Mouse (Mus musculus) megakaryocyte-erythroid progenitor cell, adult 5-6 weeks (primary cell): Measurements from ENCODE around the gene Mrps18a. TPM values are rescaled to one million over a fixed set of nuclear protein-coding genes. Genes with fewer than 3 reads are reported as not detected.

Source experiments
- ATAC-seq: replicated peaks from 2 replicates; pipeline ENCODE4 v1.8.0; 2016; ENCODE audit warnings: mild to moderate bottlenecking, inconsistent platforms; ENCODE audit not compliant: severe bottlenecking, poor library complexity, low FRiP score, low TSS enrichment
- total RNA-seq, 2 experiments: library from RNA; stranded (forward) in 1 of 2; stranded (reverse) in 1 of 2; fragments of 200-1000, 215-1000 nt in 1 of 2; fragments of >200 nt in 1 of 2; fragmentation: Nextera tagmentation in 1 of 2; gene quantifications; 2 replicates each; pipeline ENCODE4 v1.2.3; 2014 to 2017

Gene Mrps18a
- total RNA-seq (2014; fragmentation: Nextera tagmentation) (67.8 and 89.9 TPM in 2 replicates), total RNA-seq (2017) (39.1 and 50.0 TPM in 2 replicates)

- peak; percentile 98 for ATAC-seq
These were observed at the start of gene Mrps18a for GRCm38 (mm10) chr17:46110402-46111289. TSS of gene Mrps18a (plus strand) at chr17:46110986.

DNA sequence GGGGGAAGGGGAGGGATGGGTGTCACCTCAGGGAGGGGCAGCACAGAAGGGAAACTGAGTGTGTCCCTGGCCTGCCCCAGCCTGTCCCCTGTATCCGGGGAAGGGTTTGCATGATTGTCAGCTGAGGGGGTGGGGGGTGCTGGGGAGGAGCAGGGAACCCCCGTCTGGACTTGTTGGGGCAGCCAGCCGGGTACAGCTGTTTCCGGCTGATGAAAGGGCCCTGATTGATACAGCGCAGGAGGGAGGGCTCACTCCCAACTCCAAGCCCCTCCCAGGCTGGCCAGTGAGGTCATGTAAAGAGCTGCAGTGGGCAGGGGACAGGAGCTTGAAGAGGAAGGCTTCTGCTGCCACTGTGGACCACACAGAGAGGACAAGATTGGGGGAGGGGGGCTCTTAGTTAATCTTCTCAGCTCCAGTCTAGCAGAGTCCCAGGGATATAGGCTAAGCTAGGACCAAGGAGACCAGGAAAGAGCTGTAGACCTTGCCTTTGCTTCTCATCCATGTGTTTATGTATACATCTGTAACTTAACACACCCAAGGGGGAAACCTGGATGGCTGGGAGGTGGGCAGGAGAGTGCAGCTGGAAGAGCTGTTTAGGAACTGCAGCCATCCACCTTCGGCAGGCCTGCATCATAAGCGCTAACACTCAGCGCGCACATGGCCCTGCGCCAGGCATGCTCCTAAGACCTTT lies 47.4 kb upstream of the Mrps18a start:
- peak; percentile 58; the same call in 1 of the 2 replicates for ATAC-seq

- no peak for ATAC-seq
These were observed 46.8 kb upstream of the Mrps18a start for GRCm38 (mm10) chr17:46063974-46064312.

DNA sequence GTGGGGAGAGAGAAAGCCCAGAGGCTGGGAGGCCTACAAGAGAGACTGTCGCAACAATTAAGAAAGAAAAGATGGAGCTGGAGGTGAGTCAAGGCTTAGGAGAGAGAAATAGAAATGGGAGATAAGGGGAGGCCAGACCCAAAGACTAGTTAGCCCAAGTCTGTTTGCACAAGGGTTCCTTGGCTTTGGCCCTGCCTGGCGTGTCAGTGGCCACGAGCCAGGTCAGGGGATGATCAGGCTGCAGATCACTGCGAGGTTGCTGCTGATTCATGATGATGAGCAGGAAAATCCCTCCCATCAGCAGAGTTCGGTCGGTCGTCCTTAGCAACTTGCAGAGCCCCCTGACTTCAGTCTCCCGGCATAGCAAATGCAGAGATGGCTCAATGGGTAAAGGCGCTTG lies 40.7 kb upstream of the Mrps18a start:
- no peak for ATAC-seq

DNA sequence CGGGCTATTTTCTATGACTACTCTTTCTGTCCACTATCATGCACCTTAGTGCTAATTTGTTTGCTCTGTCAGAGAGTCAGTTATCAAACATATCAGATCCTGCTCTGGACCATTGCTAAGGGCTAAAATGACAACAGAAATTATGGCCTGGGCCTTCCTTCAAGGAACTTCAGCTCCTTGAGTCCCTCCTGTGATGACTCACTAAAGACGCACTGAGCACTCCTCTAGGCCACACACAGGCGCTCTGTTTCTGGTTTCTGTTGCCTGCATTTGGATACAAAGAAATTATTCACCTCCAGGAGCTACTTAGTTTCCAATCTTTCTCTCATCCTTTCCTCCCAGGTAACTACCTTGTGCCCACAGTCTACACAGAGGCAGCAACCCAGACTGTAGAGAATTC lies 39.3 kb upstream of the Mrps18a start:
- no peak for ATAC-seq

DNA sequence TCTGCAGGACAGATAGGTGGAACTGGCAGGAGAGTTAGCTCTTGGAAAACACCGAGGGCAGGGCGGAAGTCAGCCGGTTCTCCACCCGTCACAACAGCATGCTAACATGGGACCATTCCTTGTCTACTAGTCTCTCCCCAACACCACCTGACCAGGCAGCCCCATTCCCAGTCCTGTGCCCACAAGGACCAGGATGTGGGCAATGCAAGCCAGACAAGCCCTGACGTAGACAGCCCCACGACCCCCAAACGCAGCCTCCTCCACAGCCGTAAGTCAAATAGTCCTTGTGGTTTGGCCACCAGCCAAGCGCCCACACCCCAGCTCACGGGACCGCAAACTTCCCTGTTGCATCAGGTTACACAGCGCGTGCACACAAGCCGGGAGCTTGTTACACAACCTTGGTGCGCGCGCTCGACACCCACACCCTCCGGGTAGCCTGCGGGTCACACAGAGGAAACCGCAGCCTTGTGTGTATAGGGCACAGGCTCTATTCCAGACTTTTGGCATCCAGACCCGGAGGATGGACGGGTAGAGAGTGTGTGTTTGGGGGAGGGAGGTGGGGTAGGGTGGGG lies 37.0 kb upstream of the Mrps18a start:
- peak; percentile 61 for ATAC-seq

- peak; percentile 49 for ATAC-seq
These were observed 36.2 kb upstream of the Mrps18a start for GRCm38 (mm10) chr17:46074398-46075115.

DNA sequence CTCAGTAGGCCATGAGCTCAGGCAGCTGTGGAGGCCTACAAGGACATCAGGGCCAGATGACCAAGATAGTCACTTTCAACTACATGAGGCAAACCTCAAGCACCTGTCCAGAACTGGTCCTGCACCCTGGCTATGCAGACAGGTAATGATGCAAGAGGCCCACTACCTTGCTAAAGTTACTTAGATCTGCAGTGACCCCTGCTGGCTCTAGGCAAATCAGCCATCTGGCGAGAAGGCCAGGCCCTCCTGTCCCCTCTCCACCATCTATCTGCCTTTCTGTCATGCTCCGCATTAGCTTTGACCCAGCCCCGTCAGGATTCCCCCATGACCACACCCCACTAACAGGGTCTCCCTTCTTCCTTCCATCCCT lies 35.7 kb upstream of the Mrps18a start:
- ATAC-seq = peak; percentile 51

DNA sequence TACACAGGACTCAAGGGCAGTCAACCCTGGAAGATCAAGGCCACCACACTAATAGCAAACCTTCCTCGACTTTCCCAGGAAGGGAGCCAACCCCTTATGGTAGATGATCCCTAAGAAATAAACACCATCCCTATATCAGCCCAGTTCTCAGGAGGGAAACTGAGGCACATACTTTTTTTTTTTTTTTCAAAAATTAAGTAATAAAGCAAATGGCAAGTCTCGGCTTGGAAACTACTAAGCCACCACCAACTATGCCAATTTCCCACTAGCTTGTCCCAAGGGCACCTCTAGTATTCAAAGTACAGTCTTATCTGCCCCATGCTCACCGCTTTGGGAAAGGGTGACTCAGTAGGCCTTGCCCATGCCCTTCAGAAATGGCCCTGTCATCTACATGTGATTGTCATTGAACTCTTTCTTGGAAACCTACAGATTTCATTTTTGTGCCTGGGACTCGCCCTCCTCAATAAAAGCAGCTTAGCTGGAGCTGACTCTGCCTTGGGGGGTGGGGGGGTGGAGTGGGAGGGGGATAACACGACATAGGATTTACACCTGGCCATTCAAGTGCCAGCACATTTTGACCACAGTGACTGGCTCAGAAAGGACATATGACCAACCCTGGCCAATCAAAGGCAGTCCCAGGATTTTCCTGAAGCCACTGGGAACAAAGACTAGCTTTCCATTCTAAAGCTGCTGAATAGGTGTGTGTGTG lies 35.1 kb upstream of the Mrps18a start:
- no peak for ATAC-seq

DNA sequence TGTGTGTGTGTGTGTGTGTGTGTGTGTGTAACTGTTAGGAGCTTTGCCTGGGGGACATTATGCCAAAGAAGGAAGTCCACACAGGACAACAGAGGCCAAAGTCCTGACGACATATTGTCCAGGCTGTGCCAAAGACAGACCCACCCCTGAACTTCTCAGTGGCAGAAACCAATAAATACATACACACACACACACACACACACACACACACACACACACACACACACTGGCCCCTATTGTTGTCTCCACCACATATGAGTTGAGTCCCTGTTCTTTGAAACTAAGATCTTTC lies 34.6 kb upstream of the Mrps18a start:
- no peak for ATAC-seq

DNA sequence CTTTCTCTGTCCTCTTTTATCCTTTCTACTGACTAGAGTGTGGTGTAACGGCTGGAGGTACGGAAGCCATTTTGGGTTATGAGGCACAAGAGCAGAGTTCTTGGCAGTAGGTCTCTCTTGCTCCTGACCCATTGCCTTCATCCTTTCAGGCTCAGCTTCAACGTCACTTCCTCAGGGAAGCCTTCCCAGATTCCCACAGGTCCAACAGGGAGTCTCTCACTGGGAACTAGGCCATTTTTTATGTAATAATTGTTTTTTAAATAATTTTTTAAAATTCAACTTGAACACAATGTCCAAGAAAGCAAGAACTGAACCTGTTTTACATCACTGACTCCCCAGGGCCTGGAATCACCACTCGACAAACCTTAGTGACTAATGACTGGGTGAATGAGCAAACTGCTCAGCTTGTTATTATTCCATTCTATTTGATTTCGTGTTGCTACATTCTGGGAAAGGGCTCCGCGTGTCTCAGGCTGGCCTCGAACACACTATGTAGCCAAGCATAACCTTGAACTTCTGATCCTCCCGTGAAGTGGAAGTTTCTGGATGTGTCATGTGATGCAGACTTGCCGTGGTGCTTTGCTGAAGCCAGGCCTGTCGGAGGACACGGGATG lies 32.8 kb upstream of the Mrps18a start:
- no peak for ATAC-seq

- no peak for ATAC-seq
These were observed 31.7 kb upstream of the Mrps18a start for GRCm38 (mm10) chr17:46079037-46079436.

DNA sequence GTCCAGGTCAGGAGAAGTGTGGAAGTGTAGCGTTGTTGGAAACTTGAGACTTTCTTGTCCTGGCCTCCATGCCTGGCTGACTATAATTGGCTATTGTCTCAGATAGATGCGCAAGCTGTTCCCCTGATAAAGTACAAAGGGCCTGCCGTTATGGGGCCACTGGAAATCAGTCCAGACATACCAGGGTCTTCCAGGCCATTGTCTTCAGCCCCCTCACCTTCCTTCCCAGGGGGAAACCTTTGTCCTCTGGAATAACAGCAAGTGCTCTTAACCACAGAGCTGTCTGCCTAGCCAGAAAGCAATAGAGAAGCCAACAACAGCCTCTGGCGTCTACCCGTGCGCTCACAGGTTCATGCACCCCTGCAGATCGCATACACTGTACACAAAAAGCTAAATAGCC lies 30.4 kb upstream of the Mrps18a start:
- no peak for ATAC-seq

- ATAC-seq = no peak
These were observed 29.7 kb upstream of the Mrps18a start for GRCm38 (mm10) chr17:46081042-46081441.

- no peak for ATAC-seq
These were observed 29.1 kb upstream of the Mrps18a start for GRCm38 (mm10) chr17:46081657-46082056.

- no peak for ATAC-seq
These were observed 27.4 kb upstream of the Mrps18a start for GRCm38 (mm10) chr17:46083381-46083780.

DNA sequence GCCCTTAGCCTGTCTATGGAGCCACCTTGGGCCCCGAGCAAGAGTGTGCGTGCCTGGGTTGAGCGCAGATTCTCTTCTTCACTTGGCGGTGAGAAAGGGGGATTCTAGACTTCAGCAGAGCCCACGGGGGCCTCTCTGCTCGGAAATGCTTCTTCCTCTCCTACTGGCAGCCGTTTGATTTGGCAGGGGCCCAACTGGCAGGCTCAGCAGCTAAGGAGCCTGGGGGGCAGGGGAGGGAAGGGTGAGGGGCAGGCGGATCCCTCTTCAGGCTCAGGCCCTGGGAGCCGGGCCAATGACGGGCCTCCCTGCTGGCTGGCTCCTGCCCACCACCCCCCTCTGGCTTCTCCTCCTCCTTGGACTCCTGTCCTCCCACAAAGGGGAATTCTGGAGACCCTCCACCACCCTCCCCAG lies 26.7 kb upstream of the Mrps18a start:
- peak; percentile 24; the same call in 1 of the 2 replicates for ATAC-seq

- ATAC-seq = no peak
These were observed 24.4 kb upstream of the Mrps18a start for GRCm38 (mm10) chr17:46086341-46086870.

GRCm38 (mm10) chr17:46091351-46091750 lies 19.4 kb upstream of the Mrps18a start:
- ATAC-seq = no peak
